Mouse (Mus musculus) liver, embryonic 11.5 days (tissue): ENCODE measurements around the gene Dazap2. TPM values are rescaled to one million over a fixed set of nuclear protein-coding genes. Genes with fewer than 3 reads are reported as not detected.

Experiments used
- ATAC-seq: fragments of 200-750 bp; cut with Nextera tagmentation; replicated peaks from 2 replicates; pipeline ENCODE4 v1.8.0; 2017; ENCODE audit warnings: moderate number of reproducible peaks, mild to moderate bottlenecking, moderate TSS enrichment, moderate library complexity; ENCODE audit not compliant: low FRiP score
- DNase-seq: peaks from one replicate; pipeline ENCODE4 v3.0.0-alpha.2; 2017; ENCODE audit warnings: low spot score
- H3K27ac ChIP-seq: fragments of 300-500 bp; sonication (generic); 2 replicates; pipeline ENCODE4 v1.5.1; 2014; ENCODE audit warnings: mild to moderate bottlenecking, low read depth, low read length, control low read depth
- H3K27me3 ChIP-seq: fragments of 300-500 bp; sonication (generic); replicated peaks from 2 replicates; pipeline ENCODE4 v1.6.1; 2014; ENCODE audit warnings: low read length, mixed read lengths; ENCODE audit not compliant: control insufficient read depth, insufficient read depth
- H3K36me3 ChIP-seq: fragments of 300-500 bp; sonication (generic); 2 replicates; pipeline ENCODE4 v1.6.1; 2014; ENCODE audit warnings: mild to moderate bottlenecking, low read length, moderate library complexity, mixed read lengths; ENCODE audit not compliant: control insufficient read depth, insufficient read depth
- H3K4me1 ChIP-seq: fragments of 300-500 bp; sonication (generic); replicated peaks from 2 replicates; pipeline ENCODE4 v1.6.1; 2014; ENCODE audit warnings: low read length, mixed read lengths; ENCODE audit not compliant: control insufficient read depth, insufficient read depth
- H3K4me2 ChIP-seq: fragments of 300-500 bp; sonication (generic); 2 replicates; pipeline ENCODE4 v1.6.1; 2014; ENCODE audit warnings: mild to moderate bottlenecking, control low read depth, moderate library complexity
- H3K4me3 ChIP-seq: fragments of 300-500 bp; sonication (generic); 2 replicates; pipeline ENCODE4 v1.5.1; 2014; ENCODE audit warnings: low read depth, low read length, control low read depth
- H3K9ac ChIP-seq: fragments of 300-500 bp; sonication (generic); 2 replicates; pipeline ENCODE4 v1.6.1; 2014; ENCODE audit warnings: low read depth, low read length, control low read depth
- H3K9me3 ChIP-seq: fragments of 300-500 bp; sonication (generic); 2 replicates; pipeline ENCODE4 v1.6.1; 2016; ENCODE audit warnings: low read length, inconsistent platforms, mixed read lengths; ENCODE audit not compliant: control insufficient read depth
- WGBS: fragments of 180-500 bp; shearing (Covaris S2); extraction: QIAGEN DNeasy Blood & Tissue Kit; methylation state at CpG from one replicate; pipeline ENCODE4 v1.1.7; 2014; 5-methylcytosine and 5-hydroxymethylcytosine counted together
- polyA plus RNA-seq: library from polyadenylated mRNA; unstranded; fragments of >200 nt; fragmentation: Nextera tagmentation; extraction: Ambion mirVana; gene quantifications from 2 replicates; pipeline ENCODE4 v1.2.1, GENCODE M21; 2014

Dazap2 gene
- polyA plus RNA-seq, 1 experiment from 2014 or later = 256 TPM

DNA sequence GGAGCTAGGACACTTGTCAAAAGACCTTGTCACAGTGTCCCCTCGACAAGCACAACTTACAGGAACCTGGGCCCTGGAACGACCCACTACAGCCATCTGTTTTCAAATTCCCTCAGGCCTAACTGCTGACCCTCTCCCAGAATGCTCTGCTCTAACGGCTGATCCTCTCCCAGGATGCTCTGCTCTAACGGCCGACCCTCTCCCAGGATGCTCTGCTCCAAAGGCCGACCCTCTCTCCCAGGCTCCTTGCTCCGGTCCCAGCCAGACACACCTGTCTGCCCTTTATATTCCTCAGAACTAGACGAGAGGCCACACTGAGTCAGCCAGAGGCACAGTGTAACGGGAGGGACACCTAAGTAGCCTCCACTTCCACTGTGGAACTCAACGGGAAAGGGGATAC is 35.0 kb upstream of the Dazap2 start:
- Histone ChIP-seq H3K4me3 (no peak overlapping the region), H3K9ac (no peak overlapping the region), H3K27me3 (no peaks in the 10 kb centered on the region; the same call in 1 of the 2 replicates), H3K36me3 (no peaks in the 10 kb centered on the region), H3K4me2 (no peak overlapping the region), H3K9me3 (no peaks in the 10 kb centered on the region), H3K4me1 (no peaks in the 10 kb centered on the region), H3K27ac (no peak overlapping the region)
- DNase-seq (no peak), ATAC-seq (no peak)
- WGBS = 89% methylated on average over 10 of the region's 10 CpGs

DNA sequence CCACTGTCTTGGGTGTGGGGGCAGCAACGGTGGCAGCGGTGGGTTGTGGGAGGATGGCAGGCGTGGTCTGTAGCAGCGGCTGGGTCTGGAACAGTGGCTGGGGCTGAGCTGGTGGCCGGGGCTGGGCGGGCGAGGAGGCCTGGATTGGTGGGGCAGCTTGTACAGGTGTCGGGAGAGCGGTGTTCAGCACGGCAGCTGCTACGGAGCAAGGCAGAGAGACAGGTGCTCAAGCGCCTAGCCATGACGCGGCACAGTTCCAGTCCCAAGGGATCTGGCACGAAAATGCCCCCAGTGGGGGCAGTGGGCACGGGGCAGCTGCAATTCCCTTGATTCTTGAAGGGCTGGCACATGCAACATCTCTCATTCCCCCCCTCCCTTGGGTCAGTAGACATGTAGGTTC is 29.2 kb upstream of the Dazap2 start:
- no peak overlapping the region for H3K27ac ChIP-seq

DNA sequence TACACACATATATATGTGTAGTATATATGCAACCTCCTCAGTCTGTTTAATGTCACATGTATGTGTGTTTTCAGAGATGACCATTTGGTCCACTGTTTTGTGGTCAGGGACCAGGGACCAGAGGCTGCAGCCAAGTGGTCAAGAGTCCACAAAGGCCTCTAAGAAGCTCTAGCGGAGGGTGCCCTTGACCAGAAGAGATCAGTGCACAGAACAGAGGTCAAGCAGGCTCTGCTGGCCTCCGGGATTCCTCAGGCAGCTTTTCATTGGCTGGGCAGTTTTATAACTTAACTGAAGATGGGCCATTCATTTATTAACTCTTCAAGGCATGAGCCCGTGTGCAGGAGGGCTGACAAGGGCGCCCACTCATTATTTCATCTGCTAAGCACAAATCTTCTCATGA is 28.0 kb upstream of the Dazap2 start:
- Histone ChIP-seq H3K4me2 (no peak overlapping the region), H3K27me3 (no peaks in the 10 kb centered on the region; the same call in 1 of the 2 replicates), H3K4me1 (no peaks in the 10 kb centered on the region), H3K36me3 (no peaks in the 10 kb centered on the region), H3K9ac (no peak overlapping the region), H3K27ac (no peak overlapping the region), H3K9me3 (no peaks in the 10 kb centered on the region), H3K4me3 (no peak overlapping the region)
- WGBS = 77% methylated on average over 4 of the region's 4 CpGs
- no peak for DNase-seq
- no peak for ATAC-seq

More for the DNA sequence above, 29.2 kb upstream of the Dazap2 start:
- no peak overlapping the region for H3K4me2 ChIP-seq
- H3K9me3 ChIP-seq = no peaks in the 10 kb centered on the region
- WGBS = 87% methylated on average over 16 of the region's 16 CpGs
- no peak for ATAC-seq
- no peaks in the 10 kb centered on the region; the same call in 1 of the 2 replicates for H3K27me3 ChIP-seq
- H3K4me3 ChIP-seq = no peak overlapping the region
- H3K4me1 ChIP-seq = no peaks in the 10 kb centered on the region
- no peak overlapping the region for H3K9ac ChIP-seq
- no peaks in the 10 kb centered on the region for H3K36me3 ChIP-seq
- no peak for DNase-seq

DNA sequence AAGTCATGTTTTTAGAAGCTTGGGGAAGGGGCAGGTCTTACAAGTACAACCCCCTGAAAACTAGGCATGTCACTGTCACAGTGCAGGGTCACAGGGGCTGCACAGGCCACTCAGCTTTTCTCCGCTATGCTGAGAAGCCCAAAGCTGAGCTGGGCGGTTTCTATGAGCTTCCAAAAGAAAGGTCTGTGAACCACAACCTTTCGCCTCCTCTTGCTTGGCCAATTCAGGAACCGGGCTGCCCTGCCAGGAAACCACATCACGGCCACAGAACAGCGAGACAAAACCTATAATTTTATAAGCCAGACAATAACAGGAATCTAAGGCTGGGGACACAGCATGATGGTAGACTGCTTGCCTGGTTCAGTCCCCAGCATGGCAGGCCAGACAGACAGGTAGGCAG is 26.9 kb upstream of the Dazap2 start:
- DNase-seq (no peak), ATAC-seq (no peak)
- Histone ChIP-seq H3K27ac (no peak overlapping the region), H3K9me3 (no peaks in the 10 kb centered on the region), H3K4me3 (no peak overlapping the region), H3K27me3 (no peaks in the 10 kb centered on the region; the same call in 1 of the 2 replicates), H3K4me1 (no peaks in the 10 kb centered on the region), H3K9ac (no peak overlapping the region), H3K4me2 (no peak overlapping the region), H3K36me3 (no peaks in the 10 kb centered on the region)
- 46% methylated on average over 6 of the region's 6 CpGs for WGBS

DNA sequence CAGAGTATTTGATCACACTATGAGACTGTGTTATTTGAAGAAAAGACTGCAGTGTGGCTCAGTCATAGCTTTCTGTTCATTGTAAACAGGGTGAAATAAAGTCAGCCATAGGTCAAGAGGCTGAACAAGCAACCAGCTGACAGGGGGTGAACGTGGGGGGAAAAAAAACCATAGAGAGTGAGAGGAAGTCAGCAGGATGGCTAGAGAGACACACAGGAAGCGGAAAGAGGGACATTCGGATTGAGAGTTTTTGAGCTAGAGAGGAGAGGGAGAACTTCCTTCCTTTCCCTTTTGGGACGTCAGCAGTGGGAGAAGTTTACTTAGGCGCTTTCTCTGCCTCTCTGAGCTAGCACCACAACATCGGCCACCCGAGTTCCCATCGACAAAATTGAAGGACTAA is 24.7 kb upstream of the Dazap2 start:
- WGBS = 56% methylated on average over 7 of the region's 8 CpGs
- ATAC-seq (no peak), DNase-seq (no peak)
- Histone ChIP-seq H3K27ac (no peak overlapping the region), H3K27me3 (no peaks in the 10 kb centered on the region; the same call in 1 of the 2 replicates), H3K9ac (no peak overlapping the region), H3K4me3 (no peak overlapping the region), H3K4me1 (no peaks in the 10 kb centered on the region), H3K36me3 (no peaks in the 10 kb centered on the region), H3K9me3 (no peaks in the 10 kb centered on the region), H3K4me2 (no peak overlapping the region)

DNA sequence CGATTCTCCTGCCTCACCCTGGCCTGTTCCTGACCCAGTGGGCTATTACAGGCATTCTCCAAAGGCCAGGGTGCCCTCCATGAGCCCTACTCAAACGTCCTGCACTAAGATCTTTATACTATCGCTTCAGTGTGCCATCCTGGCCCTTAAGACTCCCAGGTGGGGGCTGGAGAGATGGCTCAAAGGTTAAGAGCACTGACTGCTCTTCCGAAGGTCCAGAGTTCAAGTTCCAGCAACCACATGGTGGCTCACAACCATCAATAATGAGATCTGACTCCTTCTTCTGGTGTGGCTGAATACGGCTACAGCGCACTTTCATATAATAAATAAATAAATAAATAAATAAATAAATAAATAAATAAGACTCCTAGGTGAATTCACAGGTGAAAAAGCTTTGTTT is 22.3 kb upstream of the Dazap2 start:
- no peaks in the 10 kb centered on the region for H3K4me1 ChIP-seq
- H3K4me3 ChIP-seq = no peak overlapping the region
- H3K9me3 ChIP-seq = no peaks in the 10 kb centered on the region
- ATAC-seq (no peak), DNase-seq (no peak)
- no peaks in the 10 kb centered on the region; the same call in 1 of the 2 replicates for H3K27me3 ChIP-seq
- no peaks in the 10 kb centered on the region for H3K36me3 ChIP-seq
- no peak overlapping the region for H3K27ac ChIP-seq
- 80% methylated on average over 6 of the region's 6 CpGs for WGBS
- no peak overlapping the region for H3K4me2 ChIP-seq
- no peak overlapping the region for H3K9ac ChIP-seq

DNA sequence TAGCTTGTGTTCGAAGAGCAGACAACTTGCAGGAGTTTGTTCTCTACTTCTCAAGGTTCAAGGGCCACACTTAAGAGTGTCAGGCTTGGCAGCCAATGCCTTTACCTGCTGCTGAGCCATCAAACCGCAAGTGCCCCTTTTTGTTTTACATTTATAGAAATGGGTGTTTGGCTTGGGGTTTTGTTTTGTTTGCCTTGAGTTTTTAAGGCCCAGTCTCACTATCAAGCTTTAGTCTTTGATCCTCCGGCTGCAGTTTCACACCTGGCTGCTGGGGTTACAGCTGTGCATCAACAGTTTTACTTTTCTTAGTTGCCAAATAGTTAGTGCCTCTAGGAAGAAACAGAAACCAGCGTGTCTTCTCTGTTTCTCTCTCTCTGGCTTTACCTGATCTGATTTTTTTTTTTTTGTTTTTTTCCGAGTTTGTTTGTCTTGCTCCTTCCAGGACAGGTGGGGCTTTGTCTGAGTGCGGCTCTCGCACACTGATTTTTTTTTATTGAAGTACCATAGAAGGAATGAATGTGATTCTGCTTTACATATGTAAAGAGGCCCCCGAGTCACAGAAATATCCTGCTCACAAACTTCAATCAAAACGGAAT is 16.8 kb upstream of the Dazap2 start:
- WGBS = 22% methylated on average over 9 of the region's 9 CpGs
- H3K9me3 ChIP-seq = no peaks in the 10 kb centered on the region
- no peak for DNase-seq
- peaks cover 36% of the 10 kb centered on the region for H3K27me3 ChIP-seq
- ATAC-seq = no peak
- H3K4me1 ChIP-seq = peaks cover 13% of the 10 kb centered on the region
- H3K27ac ChIP-seq = no peak overlapping the region
- H3K36me3 ChIP-seq = no peaks in the 10 kb centered on the region
- peak overlapping the region; percentile 96 for H3K4me2 ChIP-seq
- H3K9ac ChIP-seq = no peak overlapping the region
- peak overlapping the region; percentile 66 for H3K4me3 ChIP-seq

DNA sequence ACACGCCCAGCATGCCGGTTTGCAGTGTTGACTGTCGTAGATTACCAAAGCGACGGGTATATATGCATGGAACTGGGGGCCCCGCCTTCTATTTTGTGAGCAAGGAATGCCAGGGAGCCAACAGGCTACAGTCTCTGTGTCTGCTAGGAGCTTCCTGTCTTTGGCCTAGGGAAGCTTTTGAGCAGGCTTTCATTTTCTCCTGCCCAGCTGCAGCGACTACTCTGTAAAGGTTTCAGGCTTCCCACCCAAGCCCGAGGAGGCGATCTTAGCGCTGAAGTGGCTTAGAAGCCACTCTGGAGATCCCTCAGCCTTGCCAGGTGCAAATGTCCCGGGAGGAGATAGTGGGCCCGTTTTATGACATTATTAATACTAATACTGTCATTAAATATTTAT is 16.3 kb upstream of the Dazap2 start:
- H3K36me3 ChIP-seq = no peaks in the 10 kb centered on the region
- no peak for ATAC-seq
- H3K9ac ChIP-seq = no peak overlapping the region
- H3K4me2 ChIP-seq = peak overlapping the region; percentile 96
- H3K27me3 ChIP-seq = peaks cover 40% of the 10 kb centered on the region
- no peak overlapping the region for H3K27ac ChIP-seq
- peak overlapping the region; percentile 66 for H3K4me3 ChIP-seq
- H3K9me3 ChIP-seq = no peaks in the 10 kb centered on the region
- 1% methylated on average over 12 of the region's 12 CpGs for WGBS
- DNase-seq = no peak
- peaks cover 13% of the 10 kb centered on the region for H3K4me1 ChIP-seq

DNA sequence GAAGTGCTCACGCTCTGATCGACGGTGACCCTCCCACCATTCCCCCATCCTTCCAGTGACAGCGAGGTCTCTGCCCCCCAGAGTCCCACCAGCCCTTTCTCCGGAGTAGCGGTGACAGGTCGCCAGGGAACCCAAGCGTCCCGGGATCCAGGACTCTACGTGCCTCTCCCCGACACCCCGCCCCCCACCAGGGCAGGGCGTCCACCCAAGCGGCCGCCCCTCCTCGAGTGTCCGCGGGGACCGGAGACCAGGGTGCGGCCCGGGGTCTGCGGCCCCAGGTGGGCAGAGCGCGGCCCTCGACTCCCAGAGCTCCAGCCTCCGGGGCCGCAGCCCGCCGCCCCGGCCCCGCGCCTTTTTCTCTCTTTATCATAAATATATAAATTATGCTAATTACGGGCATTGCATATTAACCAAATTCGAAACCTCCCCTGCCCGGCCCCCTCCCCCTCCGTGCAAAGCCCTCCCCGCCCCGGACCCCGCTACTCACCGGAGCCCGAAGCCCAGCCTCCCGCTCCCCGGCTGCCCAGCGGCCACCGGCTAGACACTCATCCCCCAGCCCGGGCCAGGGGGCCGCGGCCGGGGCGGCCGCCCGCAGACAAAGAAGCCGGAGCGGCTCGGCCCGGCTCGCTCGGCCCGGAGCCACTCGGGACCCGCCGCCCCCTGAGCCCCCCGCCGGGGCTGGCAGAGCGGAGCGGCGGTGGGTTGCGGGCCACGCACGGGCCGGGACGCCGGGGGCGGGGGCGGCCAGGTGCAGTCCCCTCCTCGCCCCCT is 15.7 kb upstream of the Dazap2 start, which contains the start of gene Pou6f1:
TSS of gene Pou6f1 (minus strand) at position 709 of the 771 bp plus-strand sequence.
- ATAC-seq (peak; percentile 36; the same call in 1 of the 2 replicates), DNase-seq (no peak)
- Histone ChIP-seq H3K9me3 (no peaks in the 10 kb centered on the region), H3K4me1 (peaks cover 13% of the 10 kb centered on the region), H3K4me2 (peak within 1 kb of the TSS; percentile 96), H3K36me3 (no peaks in the 10 kb centered on the region), H3K4me3 (peak within 1 kb of the TSS; percentile 66), H3K9ac (peak within 1 kb of the TSS; percentile 56), H3K27me3 (peaks cover 40% of the 10 kb centered on the region), H3K27ac (no peak within 1 kb of the TSS)
- WGBS = under 1% methylated on average over 67 of the region's 76 CpGs
